Mouse (Mus musculus) heart, postnatal 14 days (tissue): ENCODE measurements at regions not wholly inside any gene's neighbourhood (a gene's known extent, or its start where the extent isn't known, plus 50 kb on each side); places are given as distances from the start of the nearest gene placed in this dataset.

Experiments
- DNase-seq, 2 experiments: peaks; one replicate each; pipeline ENCODE4 v3.0.0; 2021 to 2022
- intact Hi-C: fragments of 180-260 bp; cut with DNase I; formaldehyde crosslinking; loops from one replicate; pipeline ENCODE4 v1.15.1; 2025

DNA sequence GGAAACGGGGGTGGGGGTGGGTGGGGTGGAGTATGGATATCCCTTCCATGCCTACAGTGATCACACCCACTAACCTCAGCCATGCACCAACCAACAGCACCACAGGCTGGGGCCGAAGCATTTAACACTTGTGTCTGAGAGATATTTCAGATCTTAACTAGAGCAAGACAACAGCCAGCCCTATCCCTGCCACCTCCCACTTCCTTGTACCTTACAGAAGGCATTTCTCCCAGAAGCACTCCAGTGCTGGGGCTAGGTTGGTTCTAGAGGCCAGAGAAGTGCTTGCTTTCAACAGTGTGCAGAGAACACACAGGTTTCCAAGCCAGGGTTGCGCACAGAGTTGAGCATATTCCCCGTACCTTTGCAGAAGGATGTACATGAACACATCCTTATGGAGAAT, 79.1 kb upstream of the Akt3 start:
- intact Hi-C loops = no loop called here
- DNase-seq = no peak

DNA sequence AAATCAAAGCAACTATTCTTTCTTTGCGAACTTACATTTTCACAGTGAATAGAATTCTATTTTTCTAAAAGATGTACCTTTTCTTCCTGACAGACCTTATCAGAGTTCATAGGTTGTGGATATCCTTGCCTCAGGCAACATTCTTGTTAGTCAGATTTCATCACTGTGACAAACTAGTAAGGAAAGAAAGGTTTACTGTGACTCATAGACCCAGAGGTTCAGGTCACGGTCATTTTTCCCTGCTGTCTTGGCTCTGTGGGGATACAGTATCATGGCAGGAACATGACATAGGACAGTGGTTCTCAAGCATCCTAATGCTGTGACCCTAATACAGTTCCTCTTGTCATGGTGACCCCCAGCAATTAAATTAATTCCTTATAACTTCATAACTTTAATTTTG, 78.4 kb upstream of the Akt3 start:
- DNase-seq = no peak
- intact Hi-C loops = no loop called here

DNA sequence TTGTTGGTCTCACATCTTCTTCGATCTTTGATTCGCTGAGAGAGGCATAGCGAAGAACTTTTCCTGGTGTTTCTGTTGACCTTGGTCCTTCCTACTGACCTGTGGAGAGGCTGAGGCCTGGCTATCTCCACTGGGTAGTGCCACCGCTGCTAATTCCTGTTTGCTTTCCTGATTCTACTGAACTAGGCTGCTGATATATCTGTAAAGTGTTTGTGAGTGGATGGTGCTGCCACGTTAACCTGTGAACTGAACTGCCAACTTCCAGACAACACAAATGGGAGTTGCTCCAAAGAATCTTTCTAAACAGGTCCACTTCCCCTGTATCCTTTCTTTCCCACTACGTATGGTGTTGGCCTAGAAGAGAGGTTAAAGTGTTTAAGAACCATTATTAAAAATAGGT, 78.0 kb upstream of the Akt3 start:
- intact Hi-C loops = no loop called here
- DNase-seq = no peak

DNA sequence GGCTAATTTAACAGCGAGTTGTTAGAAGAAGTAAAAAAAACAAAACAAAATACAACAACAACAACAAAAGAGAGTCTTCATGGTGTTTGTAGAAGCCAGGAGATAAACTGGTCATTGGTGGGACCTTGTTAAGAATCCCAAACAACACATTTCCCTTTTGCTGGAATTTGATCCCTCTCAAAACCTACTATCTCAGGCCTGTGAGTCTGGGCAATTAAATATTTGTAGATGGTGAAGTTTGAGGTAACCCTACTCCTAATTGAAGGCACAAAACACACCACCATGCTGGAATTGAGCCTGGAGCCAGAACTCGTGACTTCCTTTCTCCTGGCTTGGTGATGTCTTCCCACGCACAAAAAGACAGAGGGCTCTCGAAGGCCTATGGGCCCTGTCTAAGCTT, 65.4 kb upstream of the Akt3 start:
- DNase-seq = no peak
- intact Hi-C loops = no loop called here

DNA sequence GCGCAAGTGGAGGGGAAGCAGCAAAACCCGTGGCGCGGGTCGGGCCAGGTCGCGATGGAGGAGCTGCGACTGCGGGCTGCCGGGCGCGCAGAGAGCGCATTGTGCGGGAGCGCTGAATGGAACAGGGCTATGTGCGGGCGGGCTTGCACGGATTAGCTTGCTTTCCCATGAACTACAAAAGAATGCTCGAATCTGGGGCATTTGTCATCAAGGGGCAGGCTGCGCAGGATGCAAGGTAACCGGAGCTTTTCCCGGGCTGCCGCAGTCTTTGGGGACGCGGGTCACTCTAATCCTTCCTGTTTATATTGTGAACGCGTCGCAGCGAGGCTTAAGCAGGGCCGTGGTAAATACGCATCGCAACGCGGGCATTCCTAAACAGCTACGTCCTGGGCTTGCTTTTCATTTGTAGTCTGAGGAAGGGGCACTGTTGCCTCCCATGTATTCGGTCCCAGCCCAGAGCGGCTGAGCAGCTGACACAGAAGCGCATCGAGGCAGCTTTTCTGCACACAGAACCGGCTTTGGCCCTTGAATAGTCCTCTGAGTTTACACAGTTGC, 64.8 kb upstream of the Akt3 start:
- intact Hi-C loops = no loop called here
- DNase-seq = no peak

DNA sequence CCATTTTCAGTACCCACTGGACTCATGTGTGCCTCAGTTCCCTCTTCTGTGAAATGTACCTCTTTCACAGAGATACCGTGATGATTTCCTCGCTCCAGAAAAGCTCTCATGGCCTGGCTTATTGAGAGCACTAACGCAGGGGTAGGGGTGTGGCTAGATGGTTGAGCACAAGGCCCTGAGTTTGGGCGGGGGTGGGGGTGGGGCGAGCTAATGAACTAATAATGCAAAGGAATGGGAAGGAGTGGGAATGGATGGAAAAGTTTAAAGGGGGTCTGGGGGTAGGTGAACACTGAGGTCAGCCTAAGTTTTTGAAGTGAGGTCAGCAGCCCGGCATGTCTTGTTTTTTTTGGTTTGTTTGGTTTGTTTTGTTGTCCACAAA, 64.3 kb upstream of the Akt3 start:
- intact Hi-C loops = no loop called here
- no peak for DNase-seq

DNA sequence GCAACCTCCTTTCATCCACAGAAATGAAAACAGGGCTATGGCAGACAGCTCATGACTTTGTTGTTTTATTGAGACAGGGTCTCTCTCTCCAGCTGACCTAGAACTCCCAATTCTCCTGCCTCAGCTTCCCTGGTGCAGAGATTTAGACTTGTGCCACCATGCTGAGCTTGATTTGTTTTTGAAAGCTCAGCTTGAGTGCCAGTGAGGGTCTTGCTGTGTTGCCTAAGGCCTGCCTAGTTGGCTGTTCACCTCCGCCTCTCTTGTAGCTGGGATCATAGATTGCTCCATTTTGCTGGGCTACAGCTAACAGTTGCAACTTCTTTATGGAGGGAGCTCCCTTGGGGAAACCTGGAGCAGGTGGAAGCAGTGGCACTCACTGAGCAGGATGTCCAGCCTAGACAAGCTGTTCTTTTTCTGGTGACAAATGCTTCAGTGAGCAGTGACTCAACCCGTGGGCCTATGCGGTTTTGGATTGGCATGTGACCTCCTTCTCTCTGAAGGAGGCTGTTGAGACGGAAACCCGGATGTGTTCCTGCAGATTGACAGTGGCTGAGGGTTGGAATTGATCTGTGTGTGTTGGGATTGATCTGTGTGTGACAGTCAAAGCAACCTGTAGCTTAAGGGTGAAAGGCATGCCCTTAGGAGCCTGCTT, 63.8 kb upstream of the Akt3 start:
- DNase-seq = no peak
- intact Hi-C loops = no loop called here

DNA sequence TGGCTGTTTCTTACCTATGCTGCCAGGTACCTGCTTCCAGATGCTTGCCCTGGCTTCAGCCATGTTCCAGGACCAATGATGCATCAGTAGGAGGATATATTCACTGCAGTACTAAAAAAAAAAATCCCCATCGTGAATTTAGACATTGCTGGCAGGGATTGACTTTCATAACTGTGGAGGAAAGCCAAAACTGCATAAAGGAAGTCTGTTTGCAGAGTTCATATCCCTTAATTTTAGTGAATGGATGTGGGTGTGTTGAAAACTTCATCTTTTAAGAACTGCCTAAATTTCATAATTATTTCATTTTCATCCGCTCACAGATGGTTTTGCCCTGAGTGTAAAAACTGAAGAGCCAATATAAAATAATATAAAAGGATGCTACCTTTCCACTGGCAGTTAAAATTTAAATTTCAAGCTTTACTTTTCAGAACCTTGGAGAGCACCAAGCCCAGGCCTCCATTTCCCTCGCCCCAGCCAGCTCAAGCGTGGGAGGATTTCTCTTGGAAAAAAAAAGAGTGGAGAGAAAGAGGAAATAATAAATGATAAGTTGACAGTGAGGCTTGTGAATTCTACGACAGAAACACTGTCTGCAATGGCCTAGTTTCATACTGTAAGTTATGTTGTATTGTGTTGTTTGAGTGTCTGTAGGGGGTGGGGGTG, 50.3 kb upstream of the Akt3 start:
- DNase-seq = peak in 1 of 2 experiments; percentile 10
- intact Hi-C loops = no loop called here
